Mouse (Mus musculus): Measurements from ENCODE around the gene 1500009L16Rik. TPM values are rescaled to one million over a fixed set of nuclear protein-coding genes. Genes with fewer than 3 reads are reported as not detected.

The 1500009L16Rik gene
- polyA plus RNA-seq, 1 experiment = 1.3 TPM

DNA sequence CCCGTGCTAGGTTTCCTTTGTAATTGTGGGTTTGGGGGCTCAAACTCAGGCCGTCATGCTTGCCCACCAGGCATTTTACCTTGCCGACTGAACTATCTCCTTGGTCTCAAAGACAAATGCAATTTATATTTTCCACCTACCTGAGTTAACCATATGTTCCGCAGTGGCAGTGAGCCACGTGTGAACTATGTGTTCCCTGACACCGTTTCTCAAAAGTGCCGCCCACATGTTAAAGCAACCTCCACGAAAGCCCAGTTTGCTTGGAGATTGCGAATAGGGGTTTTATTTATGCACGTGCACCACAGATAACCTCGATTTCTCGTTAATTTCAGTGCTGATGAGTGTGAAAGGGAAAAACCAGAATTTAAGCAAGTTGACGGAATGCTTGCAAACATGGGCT, 36.1 kb downstream of the 1500009L16Rik start:
- no peaks in the 10 kb centered on the region for H3K27me3 ChIP-seq (replicated peaks; ENCODE audit: control insufficient read depth, insufficient read depth, low read length)
- 81% methylated on average over 13 of the region's 13 CpGs for WGBS

DNA sequence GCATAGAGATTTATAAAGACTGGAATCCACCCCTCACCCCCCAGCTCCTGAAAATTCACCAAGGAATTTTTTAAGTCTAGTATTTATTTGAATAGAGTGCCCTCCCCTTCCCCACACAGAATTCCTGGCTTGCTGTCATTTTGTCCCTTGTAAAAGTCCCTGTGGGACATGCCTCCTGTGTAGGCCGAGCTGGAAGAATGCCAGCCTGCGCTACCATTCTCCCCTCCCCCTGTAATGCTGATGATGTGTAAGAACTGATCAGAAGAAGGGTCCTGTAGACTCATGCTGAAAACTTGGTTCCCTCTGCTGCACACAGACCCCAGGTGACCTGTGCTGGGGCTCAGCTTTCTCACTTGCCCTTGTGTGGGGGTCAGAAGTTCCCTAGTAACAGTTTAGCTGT, 37.9 kb downstream of the 1500009L16Rik start:
- H3K27ac ChIP-seq (ENCODE audit: insufficient read depth, low read depth, low read length) = no peak overlapping the region
- DNase-seq = no peak
- no peaks in the 10 kb centered on the region for H3K36me3 ChIP-seq (ENCODE audit: control insufficient read depth, insufficient read depth, low read length)
- no peaks in the 10 kb centered on the region for H3K4me1 ChIP-seq (ENCODE audit: control insufficient read depth, insufficient read depth, low read length)
- TF ChIP-seq CTCF (conservative IDR thresholded peaks at IDR 0.05; ENCODE audit: insufficient read depth, insufficient read length, low read depth, low read length) (no peak), POLR2A (IDR thresholded peaks at IDR 0.05; ENCODE audit: low read depth, low read length) (no peak)
- no peak overlapping the region for H3K4me3 ChIP-seq (ENCODE audit: insufficient read depth, low read depth, low read length)
- 45% methylated on average over 2 of the region's 2 CpGs for WGBS
- no peaks in the 10 kb centered on the region for H3K27me3 ChIP-seq (replicated peaks; ENCODE audit: control insufficient read depth, insufficient read depth, low read length)

More for the DNA sequence above, 36.1 kb downstream of the 1500009L16Rik start:
- Histone ChIP-seq H3K4me3 (ENCODE audit: insufficient read depth, low read depth, low read length) (no peak overlapping the region), H3K27ac (ENCODE audit: insufficient read depth, low read depth, low read length) (no peak overlapping the region), H3K4me1 (ENCODE audit: control insufficient read depth, insufficient read depth, low read length) (no peaks in the 10 kb centered on the region), H3K36me3 (ENCODE audit: control insufficient read depth, insufficient read depth, low read length) (no peaks in the 10 kb centered on the region)
- DNase-seq = no peak
- no peak for TF ChIP-seq POLR2A (IDR thresholded peaks at IDR 0.05; ENCODE audit: low read depth, low read length)
- TF ChIP-seq CTCF (conservative IDR thresholded peaks at IDR 0.05; ENCODE audit: insufficient read depth, insufficient read length, low read depth, low read length) = no peak

DNA sequence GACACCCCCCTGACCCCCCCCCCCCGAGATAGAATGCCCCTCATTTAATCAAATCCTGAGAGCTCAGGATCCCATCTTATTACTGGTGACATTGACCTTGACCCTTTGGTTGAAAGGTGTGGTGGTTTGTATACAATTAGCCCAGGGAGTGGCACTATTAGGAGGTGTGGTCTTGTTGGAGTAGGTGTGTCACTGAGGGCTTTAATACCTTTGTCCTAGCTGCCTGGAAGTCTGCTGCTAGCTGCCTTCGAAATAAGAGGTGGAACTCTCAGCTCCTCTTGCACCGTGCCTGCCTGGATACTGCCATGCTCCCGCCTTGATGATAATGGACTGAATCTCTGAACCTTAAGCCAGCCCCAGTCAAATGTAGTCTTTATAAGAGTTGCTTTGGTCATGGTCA, 41.2 kb downstream of the 1500009L16Rik start:
- H3K4me3 ChIP-seq (ENCODE audit: insufficient read depth, low read depth, low read length) = no peak overlapping the region
- H3K36me3 ChIP-seq (ENCODE audit: control insufficient read depth, insufficient read depth, low read length) = no peaks in the 10 kb centered on the region
- DNase-seq = no peak
- H3K27me3 ChIP-seq (replicated peaks; ENCODE audit: control insufficient read depth, insufficient read depth, low read length) = no peaks in the 10 kb centered on the region
- H3K27ac ChIP-seq (ENCODE audit: insufficient read depth, low read depth, low read length) = no peak overlapping the region
- H3K4me1 ChIP-seq (ENCODE audit: control insufficient read depth, insufficient read depth, low read length) = no peaks in the 10 kb centered on the region
- TF ChIP-seq POLR2A (IDR thresholded peaks at IDR 0.05; ENCODE audit: low read depth, low read length) = no peak
- TF ChIP-seq CTCF (conservative IDR thresholded peaks at IDR 0.05; ENCODE audit: insufficient read depth, insufficient read length, low read depth, low read length) = no peak
- 79% methylated on average over 4 of the region's 4 CpGs for WGBS

DNA sequence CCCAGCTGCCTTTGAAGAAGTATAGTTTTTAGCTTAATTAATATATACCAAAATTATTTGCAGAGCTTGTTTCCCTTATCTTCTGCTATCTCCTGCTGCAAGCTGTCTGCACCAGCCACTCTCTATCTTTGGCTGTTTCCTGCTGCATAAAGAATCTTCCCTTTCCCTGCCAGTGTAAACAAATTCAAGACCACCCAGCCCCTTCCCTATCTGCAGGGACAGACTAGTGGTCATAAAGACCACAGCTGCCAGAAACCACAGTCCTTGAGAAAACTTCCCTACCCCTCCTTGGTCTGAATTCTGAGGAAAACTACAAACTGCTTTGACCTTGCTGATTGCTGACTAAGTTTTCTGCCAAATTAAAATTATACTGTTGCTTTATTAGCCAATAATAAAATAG, 44.2 kb downstream of the 1500009L16Rik start:
- H3K27me3 ChIP-seq (replicated peaks; ENCODE audit: control insufficient read depth, insufficient read depth, low read length) = no peaks in the 10 kb centered on the region
- no peaks in the 10 kb centered on the region for H3K36me3 ChIP-seq (ENCODE audit: control insufficient read depth, insufficient read depth, low read length)
- TF ChIP-seq POLR2A (IDR thresholded peaks at IDR 0.05; ENCODE audit: low read depth, low read length) = no peak
- TF ChIP-seq CTCF (conservative IDR thresholded peaks at IDR 0.05; ENCODE audit: insufficient read depth, insufficient read length, low read depth, low read length) = no peak
- no peak overlapping the region for H3K4me3 ChIP-seq (ENCODE audit: insufficient read depth, low read depth, low read length)
- H3K27ac ChIP-seq (ENCODE audit: insufficient read depth, low read depth, low read length) = no peak overlapping the region
- no peak for DNase-seq
- no peaks in the 10 kb centered on the region for H3K4me1 ChIP-seq (ENCODE audit: control insufficient read depth, insufficient read depth, low read length)

DNA sequence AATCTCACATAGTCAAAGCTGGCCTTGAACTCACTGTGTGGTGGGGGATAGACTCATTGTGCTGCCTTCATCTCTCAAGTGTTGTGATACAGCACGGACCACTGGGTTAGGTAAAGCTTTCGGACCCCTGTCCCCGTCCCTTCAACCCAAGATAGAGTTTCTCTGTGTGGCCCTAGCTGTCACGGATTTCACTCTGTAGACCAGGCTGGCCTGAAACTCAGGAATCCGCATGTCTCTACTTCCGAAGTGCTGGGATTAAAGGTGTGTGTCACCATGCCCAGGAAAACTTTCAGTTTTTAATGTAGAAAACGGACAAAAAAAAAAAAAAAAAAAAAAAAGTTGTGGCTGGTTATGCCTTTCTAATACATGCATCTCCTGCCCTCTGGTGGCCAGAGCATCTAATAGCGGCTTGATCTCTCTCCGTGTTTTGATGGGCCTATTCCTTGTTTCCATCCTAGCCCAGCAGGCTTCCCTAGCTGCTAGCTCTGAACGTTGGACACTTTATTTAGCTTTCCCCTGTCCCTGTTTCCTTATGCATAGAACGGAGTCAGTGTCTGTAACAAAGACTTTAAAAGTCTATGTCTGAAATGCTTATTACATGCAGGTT, 53.7 kb downstream of the 1500009L16Rik start:
- no peak overlapping the region for H3K4me3 ChIP-seq (ENCODE audit: insufficient read depth, low read depth, low read length)
- H3K27me3 ChIP-seq (replicated peaks; ENCODE audit: control insufficient read depth, insufficient read depth, low read length) = no peaks in the 10 kb centered on the region
- H3K27ac ChIP-seq (ENCODE audit: insufficient read depth, low read depth, low read length) = no peak overlapping the region
- DNase-seq = peak; percentile 60
- TF ChIP-seq POLR2A (IDR thresholded peaks at IDR 0.05; ENCODE audit: low read depth, low read length) (no peak), CTCF (conservative IDR thresholded peaks at IDR 0.05; ENCODE audit: insufficient read depth, insufficient read length, low read depth, low read length) (peak; percentile 66)
- 33% methylated on average over 11 of the region's 11 CpGs for WGBS
- H3K4me1 ChIP-seq (ENCODE audit: control insufficient read depth, insufficient read depth, low read length) = no peaks in the 10 kb centered on the region
- no peaks in the 10 kb centered on the region for H3K36me3 ChIP-seq (ENCODE audit: control insufficient read depth, insufficient read depth, low read length)

DNA sequence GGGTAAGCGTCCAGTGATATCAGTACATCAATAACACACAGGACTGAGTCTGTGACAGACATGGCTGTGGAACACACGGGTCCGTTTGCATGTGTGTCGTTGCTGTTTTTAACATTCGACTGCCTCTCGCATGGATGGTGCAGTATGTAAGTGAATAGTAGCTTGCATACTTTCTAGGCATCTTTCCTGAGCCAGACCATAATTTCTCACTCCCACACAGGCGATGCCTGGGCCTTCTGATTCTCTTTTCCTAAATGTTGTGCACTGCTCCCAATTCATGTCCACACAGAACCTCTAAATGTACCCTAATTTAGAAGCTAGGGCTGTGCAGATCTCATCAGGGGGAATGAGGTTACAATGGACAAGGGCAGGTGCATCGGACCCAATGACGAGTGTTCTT, 54.6 kb downstream of the 1500009L16Rik start:
- DNase-seq = no peak
- no peak overlapping the region for H3K27ac ChIP-seq (ENCODE audit: insufficient read depth, low read depth, low read length)
- no peaks in the 10 kb centered on the region for H3K27me3 ChIP-seq (replicated peaks; ENCODE audit: control insufficient read depth, insufficient read depth, low read length)
- no peak for TF ChIP-seq POLR2A (IDR thresholded peaks at IDR 0.05; ENCODE audit: low read depth, low read length)
- TF ChIP-seq CTCF (conservative IDR thresholded peaks at IDR 0.05; ENCODE audit: insufficient read depth, insufficient read length, low read depth, low read length) = no peak
- no peaks in the 10 kb centered on the region for H3K36me3 ChIP-seq (ENCODE audit: control insufficient read depth, insufficient read depth, low read length)
- WGBS = 81% methylated on average over 9 of the region's 9 CpGs
- H3K4me3 ChIP-seq (ENCODE audit: insufficient read depth, low read depth, low read length) = no peak overlapping the region
- no peaks in the 10 kb centered on the region for H3K4me1 ChIP-seq (ENCODE audit: control insufficient read depth, insufficient read depth, low read length)

DNA sequence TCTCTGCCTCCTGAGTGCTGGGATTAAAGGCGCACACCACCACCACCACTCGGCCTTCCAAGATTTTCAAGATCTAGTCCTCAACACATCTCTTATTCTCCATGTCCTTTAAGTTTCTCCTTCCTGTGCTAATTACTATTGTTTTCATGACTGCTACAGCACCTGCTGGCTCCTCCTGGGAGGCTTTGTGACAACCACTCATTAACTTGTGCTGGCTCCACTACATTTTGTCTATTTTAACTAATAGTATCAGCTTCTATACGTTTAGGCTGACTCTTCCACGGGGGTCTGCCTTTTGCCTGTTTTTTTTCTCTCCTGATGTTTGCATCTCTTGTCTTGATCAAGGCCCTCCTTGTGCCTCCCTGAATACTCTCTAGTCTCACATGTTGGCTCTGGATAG, 59.2 kb downstream of the 1500009L16Rik start:
- WGBS = 84% methylated on average over 4 of the region's 4 CpGs
- Histone ChIP-seq H3K27ac (ENCODE audit: insufficient read depth, low read depth, low read length) (no peak overlapping the region), H3K4me3 (ENCODE audit: insufficient read depth, low read depth, low read length) (no peak overlapping the region), H3K36me3 (ENCODE audit: control insufficient read depth, insufficient read depth, low read length) (no peaks in the 10 kb centered on the region), H3K27me3 (replicated peaks; ENCODE audit: control insufficient read depth, insufficient read depth, low read length) (no peaks in the 10 kb centered on the region), H3K4me1 (ENCODE audit: control insufficient read depth, insufficient read depth, low read length) (no peaks in the 10 kb centered on the region)
- no peak for DNase-seq
- no peak for TF ChIP-seq POLR2A (IDR thresholded peaks at IDR 0.05; ENCODE audit: low read depth, low read length)
- TF ChIP-seq CTCF (conservative IDR thresholded peaks at IDR 0.05; ENCODE audit: insufficient read depth, insufficient read length, low read depth, low read length) = no peak
